Mouse (Mus musculus) spleen, postnatal 14 days (tissue): ENCODE data around the gene Hoxb9.
A peak's percentile ranks its signal among the peaks of the same experiment; 100 is the strongest.

ENCODE experiments used
- DNase-seq, 2 experiments: peaks; one replicate each; pipeline ENCODE4 v3.0.0; 2021 to 2022; ENCODE audit warnings: low spot score in 2 of 2

The Hoxb9 gene

DNA sequence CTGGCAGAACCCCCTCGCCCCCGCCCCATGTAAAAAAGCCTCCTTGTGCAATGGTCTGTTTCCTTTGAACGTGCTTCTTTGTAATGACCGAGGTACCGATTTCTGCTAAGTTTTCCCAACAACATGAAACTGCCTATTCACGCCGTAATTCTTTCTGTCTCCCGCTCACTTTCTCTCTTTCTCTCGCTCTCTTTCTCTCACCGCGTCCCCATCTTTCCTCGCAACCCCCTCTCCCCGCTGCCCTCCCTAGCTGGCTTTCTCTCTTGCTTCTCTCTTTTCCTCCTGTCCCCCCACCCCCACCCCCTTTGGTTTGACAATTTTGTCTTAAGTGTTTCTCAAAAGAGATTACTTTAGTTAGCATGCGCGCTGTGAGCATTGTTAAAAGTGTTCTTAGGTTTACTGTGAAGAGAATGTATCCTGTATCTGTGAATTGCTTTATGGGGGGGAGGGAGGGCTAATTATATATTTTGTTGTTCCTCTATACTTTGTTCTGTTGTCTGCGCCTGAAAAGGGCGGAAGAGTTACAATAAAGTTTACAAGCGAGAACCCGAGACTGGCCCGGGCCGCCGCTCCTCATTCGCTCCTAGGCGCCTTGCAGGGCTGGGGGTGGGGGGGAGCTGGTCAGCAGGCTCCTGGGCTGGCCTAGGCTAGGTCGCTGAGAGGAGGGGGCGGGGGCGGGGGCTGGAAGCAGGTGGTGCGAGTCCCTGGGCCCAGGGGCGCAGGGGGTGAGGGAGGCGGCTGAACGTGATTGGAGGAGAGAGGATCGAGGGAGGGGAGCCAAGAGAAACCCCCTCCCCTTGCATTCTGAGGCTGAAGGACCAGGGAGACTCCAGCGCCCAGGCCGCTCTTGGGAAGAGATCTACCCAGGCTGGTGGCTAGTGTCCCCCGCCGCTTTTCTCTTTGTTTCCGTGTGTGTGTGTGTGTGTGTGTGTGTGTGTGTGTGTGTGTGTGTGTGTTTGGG lies 13.8 kb downstream of the Hoxb9 start:
- no peak for DNase-seq

GRCm38 (mm10) chr11:96285771-96286738 lies 14.8 kb downstream of the Hoxb9 start, which contains the start of gene Hoxb7:
TSS of gene Hoxb7 (plus strand) at chr11:96286623.
- DNase-seq, result no peak

- DNase-seq, result no peak
Measured at GRCm38 (mm10) chr11:96286739-96287385, 15.6 kb downstream of the Hoxb9 start.

GRCm38 (mm10) chr11:96287411-96287810 lies 16.2 kb downstream of the Hoxb9 start:
- DNase-seq, result no peak

GRCm38 (mm10) chr11:96288455-96289221 lies 17.4 kb downstream of the Hoxb9 start:
- DNase-seq, result no peak

DNA sequence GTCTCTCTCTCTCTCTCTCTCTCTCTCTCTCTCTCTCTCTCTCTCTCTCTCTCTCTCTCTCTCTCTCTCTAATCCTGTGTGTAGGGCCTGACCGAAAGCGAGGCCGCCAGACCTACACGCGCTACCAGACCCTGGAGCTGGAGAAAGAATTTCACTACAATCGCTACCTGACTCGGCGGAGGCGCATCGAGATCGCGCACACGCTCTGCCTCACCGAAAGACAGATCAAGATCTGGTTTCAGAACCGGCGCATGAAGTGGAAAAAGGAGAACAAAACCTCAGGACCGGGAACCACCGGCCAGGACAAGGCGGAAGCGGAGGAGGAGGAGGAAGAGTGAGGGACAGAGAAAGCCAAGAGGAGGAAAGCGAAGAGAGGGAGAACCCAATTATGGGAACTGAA lies 18.0 kb downstream of the Hoxb9 start:
- DNase-seq, result no peak

- DNase-seq, result no peak
Measured at GRCm38 (mm10) chr11:96289837-96290236, 18.6 kb downstream of the Hoxb9 start.

GRCm38 (mm10) chr11:96290705-96291355 lies 19.6 kb downstream of the Hoxb9 start:
- DNase-seq, result no peak

- no peak for DNase-seq
Measured at GRCm38 (mm10) chr11:96291681-96292564, 20.7 kb downstream of the Hoxb9 start, which contains the start of gene Hoxb6. TSS of gene Hoxb6 (plus strand) at chr11:96292476.

DNA sequence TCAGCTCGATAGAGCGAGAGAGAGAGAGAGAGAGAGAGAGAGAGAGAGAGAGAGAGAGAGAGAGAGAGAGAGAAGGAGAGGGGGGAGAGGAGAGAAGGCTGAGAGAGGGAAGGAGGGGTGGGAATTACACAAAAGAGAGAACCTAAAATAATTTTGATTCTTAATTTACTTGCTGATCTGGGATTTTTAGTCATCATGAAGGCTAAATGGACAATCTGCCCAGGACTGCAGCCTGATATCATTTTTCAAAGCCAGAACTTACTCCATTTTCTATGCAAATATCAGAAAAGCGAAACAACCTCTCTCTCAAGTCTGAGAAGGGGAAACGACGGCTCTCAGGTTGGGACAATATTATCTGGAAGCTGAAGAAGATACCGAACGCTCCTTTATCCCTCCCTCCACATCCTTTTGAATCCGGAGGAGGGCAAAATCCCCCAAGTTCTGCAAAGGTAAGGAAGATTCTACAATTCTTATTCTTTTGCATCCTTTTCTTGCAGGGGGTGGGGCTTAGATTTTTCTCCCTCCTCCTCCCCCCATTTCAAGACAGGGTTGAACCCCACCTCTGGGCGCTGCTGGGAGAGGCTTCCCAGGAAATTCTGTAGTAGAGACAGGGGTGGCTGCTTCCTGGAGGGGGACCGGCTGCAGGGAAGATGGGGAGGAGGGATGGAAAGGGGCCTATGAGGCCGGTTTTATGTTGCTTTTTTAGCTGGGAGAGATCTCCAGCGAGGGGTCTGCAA lies 21.5 kb downstream of the Hoxb9 start:
- DNase-seq, result no peak

DNA sequence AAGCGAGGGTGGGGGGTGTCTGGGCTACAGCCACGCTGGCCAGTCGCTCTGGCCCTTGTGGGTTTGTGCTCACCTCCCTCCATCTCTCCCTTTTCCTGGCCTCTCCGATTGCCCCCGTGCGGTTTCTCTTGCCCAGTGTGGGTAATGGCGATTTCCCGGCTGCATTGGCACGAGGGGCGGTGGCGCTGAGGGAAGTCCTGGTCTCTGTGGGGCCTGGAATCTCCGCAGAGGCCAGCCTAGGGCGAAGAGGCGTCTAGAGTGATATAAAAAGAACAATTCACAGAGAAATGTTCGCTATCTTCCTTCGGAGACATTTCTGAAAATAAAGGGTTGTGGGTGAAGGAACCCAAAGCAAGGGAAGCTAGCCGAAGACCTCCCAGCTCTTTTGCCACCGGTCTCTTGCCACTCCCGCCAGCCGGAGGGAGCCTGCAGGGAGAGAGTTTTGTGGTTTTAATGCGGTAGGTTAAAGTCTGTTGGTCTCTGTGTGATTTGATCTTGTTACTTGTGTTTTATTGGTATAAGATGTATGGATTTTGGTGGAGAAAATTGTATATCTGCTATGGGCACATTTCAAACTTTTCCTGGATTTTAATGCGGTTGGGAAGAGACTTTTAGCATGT lies 22.2 kb downstream of the Hoxb9 start:
- no peak for DNase-seq

GRCm38 (mm10) chr11:96294245-96295091 lies 23.2 kb downstream of the Hoxb9 start:
- DNase-seq, result peak in 1 of 2 experiments; percentile 47

DNA sequence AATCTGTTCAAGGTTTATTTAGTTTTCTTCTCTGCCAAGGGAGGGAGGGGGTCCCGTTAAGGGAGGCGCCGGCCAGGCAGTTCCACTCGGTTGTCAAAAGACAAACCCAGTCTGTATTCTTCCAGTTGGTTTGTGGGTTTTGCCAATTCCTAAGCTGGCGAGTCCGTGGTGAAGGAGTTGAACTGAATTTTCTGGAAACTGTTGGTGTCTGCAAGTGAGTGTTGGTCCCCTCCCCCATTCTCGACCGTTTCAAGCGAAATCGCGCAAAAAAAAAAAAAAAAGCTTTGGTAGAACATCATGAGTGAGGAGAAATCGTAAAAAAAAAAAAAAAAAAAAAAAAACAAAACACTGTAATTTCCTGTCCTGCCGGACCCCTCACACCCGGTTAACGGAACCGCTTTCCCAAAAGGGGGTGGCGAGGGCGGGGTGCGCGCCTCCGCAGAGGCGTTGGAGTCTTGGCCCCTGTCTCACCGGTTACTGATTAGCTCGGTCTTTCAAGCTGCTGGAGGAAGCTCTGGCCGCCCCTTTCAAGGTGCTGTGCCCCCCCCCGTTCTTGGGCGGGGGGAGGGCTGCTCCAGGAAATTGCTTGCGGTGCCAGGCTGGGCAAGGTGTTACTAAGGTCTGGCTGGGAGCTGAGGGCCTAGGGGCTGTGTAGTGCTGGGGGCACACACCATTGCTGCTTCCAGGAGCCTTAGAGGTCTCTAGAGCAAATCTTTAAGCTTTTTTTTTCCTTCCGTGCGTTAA lies 24.0 kb downstream of the Hoxb9 start:
- DNase-seq, result no peak

DNA sequence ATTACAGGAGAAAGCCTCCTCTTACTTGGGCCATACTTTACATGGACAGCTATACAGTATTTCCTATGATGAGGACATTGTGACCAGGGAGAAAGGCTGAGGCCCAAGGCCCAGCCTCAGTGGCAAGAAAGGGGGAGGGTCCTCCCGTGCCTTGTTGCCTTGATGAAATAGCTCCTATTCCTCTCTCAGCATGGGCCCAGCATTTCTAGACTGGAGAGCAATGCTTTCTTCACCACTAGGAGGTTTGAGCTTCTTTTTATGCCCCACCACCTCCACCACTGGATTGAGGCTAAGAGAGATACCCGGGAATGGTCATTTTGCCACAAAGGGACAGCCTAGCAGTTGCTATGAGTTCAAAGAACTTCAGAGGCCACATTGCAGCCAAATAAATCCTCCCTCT lies 25.7 kb downstream of the Hoxb9 start:
- DNase-seq, result no peak

- DNase-seq, result no peak
Measured at GRCm38 (mm10) chr11:96297428-96297827, 26.2 kb downstream of the Hoxb9 start.

- DNase-seq, result no peak
Measured at GRCm38 (mm10) chr11:96297968-96298635, 26.8 kb downstream of the Hoxb9 start.
